Mouse (Mus musculus) heart, embryonic 16.5 days (tissue): ENCODE measurements around the gene Pgpep1l. TPM values are rescaled to one million over a fixed set of nuclear protein-coding genes. Genes with fewer than 3 reads are reported as not detected.

Experiments
- ATAC-seq: fragments of 200-750 bp; cut with Nextera tagmentation; replicated peaks from 2 replicates; pipeline ENCODE4 v1.8.0; 2017; ENCODE audit warnings: moderate number of reproducible peaks; ENCODE audit not compliant: insufficient read depth, low FRiP score; ENCODE audit errors: extremely low read depth
- H3K27ac ChIP-seq: fragments of 300-500 bp; sonication (generic); 2 replicates; pipeline ENCODE4 v1.5.1; 2014; ENCODE audit warnings: mild to moderate bottlenecking, low read length, control low read depth, moderate library complexity
- H3K27me3 ChIP-seq: fragments of 300-500 bp; sonication (generic); 2 replicates; pipeline ENCODE4 v1.6.1; 2014; ENCODE audit warnings: low read length, mixed read lengths; ENCODE audit not compliant: control insufficient read depth, insufficient read depth
- H3K36me3 ChIP-seq: fragments of 300-500 bp; sonication (generic); 2 replicates; pipeline ENCODE4 v1.6.1; 2014; ENCODE audit not compliant: control insufficient read depth, insufficient read depth
- H3K4me1 ChIP-seq: fragments of 300-500 bp; sonication (generic); 2 replicates; pipeline ENCODE4 v1.6.1; 2014; ENCODE audit warnings: low read length, mixed read lengths; ENCODE audit not compliant: control insufficient read depth, insufficient read depth
- H3K4me2 ChIP-seq: fragments of 300-500 bp; sonication (generic); 2 replicates; pipeline ENCODE4 v1.6.1; 2014; ENCODE audit warnings: low read depth, mild to moderate bottlenecking, control low read depth, low read length
- H3K4me3 ChIP-seq: fragments of 300-500 bp; sonication (generic); 2 replicates; pipeline ENCODE4 v1.5.1; 2014; ENCODE audit warnings: mild to moderate bottlenecking, control low read depth, low read length
- H3K9ac ChIP-seq: fragments of 300-500 bp; sonication (generic); 2 replicates; pipeline ENCODE4 v1.6.1; 2014; ENCODE audit warnings: low read length, control low read depth
- H3K9me3 ChIP-seq: fragments of 300-500 bp; sonication (generic); replicated peaks from 2 replicates; pipeline ENCODE4 v1.6.1; 2016; ENCODE audit warnings: low read length; ENCODE audit not compliant: control insufficient read depth
- WGBS: fragments of 180-500 bp; shearing (Covaris S2); extraction: QIAGEN DNeasy Blood & Tissue Kit; methylation state at CpG from one replicate; pipeline ENCODE4 v1.1.7; 2014; 5-methylcytosine and 5-hydroxymethylcytosine counted together
- polyA plus RNA-seq: library from polyadenylated mRNA; unstranded; fragments of >200 nt; fragmentation: Nextera tagmentation; extraction: Ambion mirVana; gene quantifications from 2 replicates; pipeline ENCODE4 v1.2.1, GENCODE M21; 2015

Gene Pgpep1l
- polyA plus RNA-seq, 1 experiment from 2014 or later, result 0.71 TPM

DNA sequence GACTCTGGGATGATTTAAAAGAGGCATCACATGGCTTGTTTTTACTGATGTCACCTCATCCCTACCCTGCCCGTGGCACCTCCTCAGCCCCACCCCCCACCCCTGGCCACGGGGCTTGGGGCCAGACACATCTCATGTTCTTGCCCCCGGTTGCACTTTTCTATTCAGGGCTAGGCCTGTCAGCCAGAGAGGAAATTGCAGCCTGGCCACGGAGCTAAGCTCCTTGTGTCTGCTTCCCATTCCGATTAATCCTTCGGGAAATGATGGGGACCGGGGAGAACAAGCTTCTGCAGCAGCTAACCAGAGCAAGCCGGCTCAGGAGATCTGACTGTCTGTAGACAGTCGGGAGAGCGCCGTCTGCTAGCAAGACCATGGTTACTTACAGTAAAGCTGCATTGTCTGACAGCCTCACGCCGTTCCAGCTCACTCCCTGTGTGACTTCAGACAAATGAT lies 40.7 kb downstream of the Pgpep1l start:
- no peak overlapping the region for H3K4me2 ChIP-seq
- WGBS, result 49% methylated on average over 13 of the region's 13 CpGs
- H3K4me1 ChIP-seq, result peaks cover 8% of the 10 kb centered on the region
- no peaks in the 10 kb centered on the region for H3K9me3 ChIP-seq
- H3K4me3 ChIP-seq, result no peak overlapping the region
- H3K27ac ChIP-seq, result peak overlapping the region; percentile 51
- peaks cover 17% of the 10 kb centered on the region for H3K36me3 ChIP-seq
- 0 out of 2 replicates have a peak, but pooled peaks have one; percentile 15 for ATAC-seq
- no peak overlapping the region for H3K9ac ChIP-seq
- H3K27me3 ChIP-seq, result no peaks in the 10 kb centered on the region

DNA sequence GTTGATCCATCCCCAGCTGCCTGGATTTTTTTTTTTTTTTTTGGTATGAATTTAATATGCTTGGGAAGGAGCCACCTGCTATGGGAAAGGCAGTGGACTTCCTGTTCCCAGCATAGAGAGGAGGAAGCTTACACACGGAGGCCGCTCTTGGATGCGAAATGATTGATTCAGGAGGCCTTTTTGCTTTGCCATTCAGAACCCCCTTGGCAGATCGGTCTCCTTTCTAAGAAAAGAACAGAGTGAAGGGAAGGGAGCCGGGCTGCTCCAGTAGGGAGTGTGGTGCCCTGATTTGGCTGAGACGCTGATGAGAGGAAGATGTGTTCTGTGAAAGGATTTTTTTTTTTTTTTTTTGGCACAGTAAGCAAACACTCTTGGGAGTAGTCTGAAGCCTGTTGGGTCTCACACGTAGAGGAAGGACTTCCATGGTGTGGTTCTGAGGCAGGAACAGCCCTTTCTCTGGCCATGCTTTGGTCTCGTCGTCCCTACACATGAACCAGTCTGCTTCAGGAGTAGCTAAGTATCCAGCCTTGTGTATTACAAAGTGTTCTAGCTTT lies 42.3 kb downstream of the Pgpep1l start:
- H3K4me1 ChIP-seq, result peaks cover 7% of the 10 kb centered on the region
- no peaks in the 10 kb centered on the region for H3K27me3 ChIP-seq
- 70% methylated on average over 9 of the region's 9 CpGs for whole genome bisulfite sequencing
- H3K4me3 ChIP-seq, result no peak overlapping the region
- 0 out of 2 replicates have a peak overlapping the region, but pooled peaks have one; percentile 28 for H3K27ac ChIP-seq
- peaks cover 22% of the 10 kb centered on the region for H3K36me3 ChIP-seq
- no peak overlapping the region for H3K4me2 ChIP-seq
- no peak for ATAC-seq
- H3K9me3 ChIP-seq, result no peaks in the 10 kb centered on the region
- no peak overlapping the region for H3K9ac ChIP-seq

DNA sequence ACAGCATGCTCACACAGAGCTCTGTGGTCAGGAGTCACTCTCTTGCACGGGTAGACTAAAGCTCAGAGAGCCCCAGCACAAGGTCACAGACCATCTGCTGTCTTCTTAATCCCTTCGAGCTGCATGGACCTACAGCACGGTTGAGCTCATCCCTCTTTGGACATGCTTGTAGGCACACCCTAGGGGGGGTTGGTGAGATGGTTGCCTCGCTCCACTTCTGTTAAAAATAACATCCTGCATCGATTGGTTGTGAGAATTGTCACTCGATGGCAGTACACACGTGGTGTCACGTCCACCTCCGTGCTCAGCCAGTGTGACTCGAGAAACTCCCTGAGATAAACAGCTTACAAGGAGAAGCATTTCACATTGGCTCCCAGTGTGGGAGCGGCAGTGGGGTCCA lies 45.2 kb downstream of the Pgpep1l start:
- H3K9me3 ChIP-seq, result no peaks in the 10 kb centered on the region
- no peak overlapping the region for H3K27ac ChIP-seq
- H3K36me3 ChIP-seq, result peaks cover 36% of the 10 kb centered on the region
- no peaks in the 10 kb centered on the region for H3K4me1 ChIP-seq
- H3K9ac ChIP-seq, result no peak overlapping the region
- 81% methylated on average over 11 of the region's 11 CpGs for WGBS
- no peak for ATAC-seq
- no peak overlapping the region for H3K4me3 ChIP-seq
- H3K27me3 ChIP-seq, result no peaks in the 10 kb centered on the region
- no peak overlapping the region for H3K4me2 ChIP-seq

DNA sequence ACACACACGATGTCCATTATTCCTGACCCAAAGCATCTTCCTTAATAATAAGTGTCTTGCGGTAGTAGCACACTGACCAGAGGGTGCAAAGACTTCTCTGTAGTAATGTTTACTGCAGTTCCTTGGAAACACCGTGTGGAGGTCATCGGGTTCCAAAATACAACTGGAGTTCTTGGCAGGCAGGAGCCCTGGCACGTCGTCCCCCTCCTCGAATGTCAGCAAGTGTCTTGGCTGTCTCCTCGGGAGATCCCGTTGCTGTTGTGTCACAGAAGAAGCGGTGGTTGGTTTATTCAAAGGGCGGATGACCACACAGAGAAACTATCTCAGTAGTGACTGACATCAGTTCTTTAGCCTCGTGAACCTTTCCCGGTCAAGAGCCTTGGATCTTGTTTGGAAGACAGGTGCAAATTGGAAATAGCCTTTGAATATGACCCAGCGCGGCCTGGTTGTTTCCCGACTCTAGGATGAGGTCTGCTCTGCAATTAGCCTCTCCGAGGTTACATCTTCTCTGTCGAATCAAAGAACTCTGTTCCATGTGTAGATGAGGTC lies 48.4 kb downstream of the Pgpep1l start:
- WGBS, result 83% methylated on average over 18 of the region's 18 CpGs
- H3K9ac ChIP-seq, result no peak overlapping the region
- no peak overlapping the region for H3K4me3 ChIP-seq
- H3K36me3 ChIP-seq, result peaks cover 47% of the 10 kb centered on the region
- no peak for ATAC-seq
- H3K27ac ChIP-seq, result no peak overlapping the region
- H3K9me3 ChIP-seq, result no peaks in the 10 kb centered on the region
- no peaks in the 10 kb centered on the region for H3K27me3 ChIP-seq
- H3K4me2 ChIP-seq, result no peak overlapping the region
- no peaks in the 10 kb centered on the region for H3K4me1 ChIP-seq

DNA sequence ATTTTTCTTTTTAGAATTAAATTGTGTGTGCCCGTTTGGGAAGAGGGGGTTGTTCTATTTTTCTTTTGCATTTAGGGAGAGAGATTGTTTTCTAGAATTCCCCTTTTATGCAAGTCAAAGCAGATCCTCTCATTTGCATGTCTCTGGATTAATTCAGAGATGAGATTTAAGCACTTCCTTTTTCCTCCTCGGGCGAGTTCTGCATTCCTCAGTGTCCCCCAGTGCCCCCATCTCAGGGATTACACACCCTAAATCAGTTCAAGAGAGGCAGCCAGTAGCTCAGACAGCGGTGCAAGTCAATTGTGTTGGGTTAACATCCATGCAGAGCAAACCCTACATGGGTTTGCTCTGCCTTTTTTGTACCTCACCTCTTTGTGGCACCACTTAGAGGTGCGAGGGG lies 50.2 kb downstream of the Pgpep1l start:
- H3K27ac ChIP-seq, result no peak overlapping the region
- no peak overlapping the region for H3K9ac ChIP-seq
- H3K4me1 ChIP-seq, result peaks cover 4% of the 10 kb centered on the region; the same call in 1 of the 2 replicates
- 81% methylated on average over 5 of the region's 5 CpGs for WGBS
- H3K4me2 ChIP-seq, result no peak overlapping the region
- no peaks in the 10 kb centered on the region for H3K9me3 ChIP-seq
- peaks cover 49% of the 10 kb centered on the region for H3K36me3 ChIP-seq
- no peak for ATAC-seq
- H3K4me3 ChIP-seq, result no peak overlapping the region
- H3K27me3 ChIP-seq, result no peaks in the 10 kb centered on the region

DNA sequence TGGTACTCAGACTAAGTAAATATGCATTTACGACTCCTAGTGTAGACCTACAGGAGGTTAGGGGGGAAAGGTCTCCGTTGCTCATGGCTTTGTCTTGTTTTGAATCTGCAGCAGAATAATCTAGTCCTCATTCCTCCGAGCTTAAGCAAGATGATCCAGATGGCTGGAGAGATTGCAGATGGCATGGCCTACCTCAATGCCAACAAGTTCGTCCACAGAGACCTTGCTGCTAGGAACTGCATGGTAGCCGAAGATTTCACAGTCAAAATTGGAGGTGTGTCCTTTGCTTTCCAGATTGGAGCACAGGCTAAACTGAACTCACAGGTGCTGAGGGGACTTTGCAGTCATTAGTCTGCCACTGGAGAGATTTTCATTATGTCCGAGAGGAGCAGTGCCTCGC lies 52.1 kb downstream of the Pgpep1l start:
- Histone ChIP-seq H3K4me3 (no peak overlapping the region), H3K36me3 (peaks cover 50% of the 10 kb centered on the region), H3K27ac (no peak overlapping the region), H3K4me2 (no peak overlapping the region), H3K9ac (no peak overlapping the region), H3K27me3 (no peaks in the 10 kb centered on the region), H3K9me3 (no peaks in the 10 kb centered on the region), H3K4me1 (peaks cover 4% of the 10 kb centered on the region; the same call in 1 of the 2 replicates)
- 88% methylated on average over 7 of the region's 7 CpGs for WGBS
- no peak for ATAC-seq

DNA sequence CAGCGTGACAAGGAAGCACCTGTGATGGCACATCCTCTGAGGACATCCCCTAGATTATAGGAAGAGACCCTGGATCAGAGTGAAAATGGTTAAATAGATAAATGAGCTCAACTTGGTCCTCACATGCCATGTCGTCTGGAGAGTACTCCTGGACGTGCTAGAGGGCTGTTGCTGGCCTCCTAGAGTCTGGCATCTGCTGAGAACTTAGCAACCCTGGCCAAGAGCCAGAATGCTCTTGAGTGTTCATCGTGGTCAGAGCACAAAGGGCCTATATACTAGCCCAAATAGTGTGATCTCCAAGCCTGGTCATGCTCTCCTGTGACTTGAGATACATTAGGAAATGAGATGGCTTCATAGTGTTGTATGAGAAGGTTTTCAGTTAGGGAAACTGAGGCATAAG lies 53.6 kb downstream of the Pgpep1l start:
- Histone ChIP-seq H3K36me3 (peaks cover 46% of the 10 kb centered on the region), H3K4me3 (no peak overlapping the region), H3K4me2 (no peak overlapping the region), H3K9me3 (no peaks in the 10 kb centered on the region), H3K27me3 (no peaks in the 10 kb centered on the region), H3K9ac (no peak overlapping the region), H3K27ac (no peak overlapping the region), H3K4me1 (peaks cover 4% of the 10 kb centered on the region; the same call in 1 of the 2 replicates)
- ATAC-seq, result no peak
- WGBS, result 46% methylated on average over 4 of the region's 4 CpGs

DNA sequence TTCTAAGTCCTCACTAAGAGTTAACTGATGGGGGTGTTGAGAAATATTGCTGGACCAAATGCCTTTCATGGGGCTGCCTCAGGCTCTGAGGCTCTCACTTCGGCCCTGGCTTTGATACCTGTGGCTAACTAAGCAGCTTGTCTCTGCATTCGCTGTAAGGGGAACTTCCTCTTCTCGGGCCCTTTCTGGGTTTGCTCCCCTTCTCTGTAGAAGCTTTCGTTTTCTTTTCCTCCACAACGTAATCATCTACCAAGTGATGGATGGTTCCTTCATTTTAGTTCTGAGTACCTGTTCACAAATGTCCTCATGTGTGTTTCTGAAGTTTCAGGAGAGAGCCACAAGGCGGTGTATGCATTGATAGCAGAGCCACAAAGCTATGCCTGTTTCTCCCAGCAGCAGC lies 55.0 kb downstream of the Pgpep1l start:
- H3K4me3 ChIP-seq, result no peak overlapping the region
- H3K4me2 ChIP-seq, result no peak overlapping the region
- H3K9ac ChIP-seq, result no peak overlapping the region
- H3K27me3 ChIP-seq, result no peaks in the 10 kb centered on the region
- peaks cover 4% of the 10 kb centered on the region; the same call in 1 of the 2 replicates for H3K4me1 ChIP-seq
- H3K9me3 ChIP-seq, result no peaks in the 10 kb centered on the region
- WGBS, result 87% methylated on average over 6 of the region's 6 CpGs
- H3K36me3 ChIP-seq, result peaks cover 38% of the 10 kb centered on the region
- no peak overlapping the region for H3K27ac ChIP-seq
- no peak for ATAC-seq

DNA sequence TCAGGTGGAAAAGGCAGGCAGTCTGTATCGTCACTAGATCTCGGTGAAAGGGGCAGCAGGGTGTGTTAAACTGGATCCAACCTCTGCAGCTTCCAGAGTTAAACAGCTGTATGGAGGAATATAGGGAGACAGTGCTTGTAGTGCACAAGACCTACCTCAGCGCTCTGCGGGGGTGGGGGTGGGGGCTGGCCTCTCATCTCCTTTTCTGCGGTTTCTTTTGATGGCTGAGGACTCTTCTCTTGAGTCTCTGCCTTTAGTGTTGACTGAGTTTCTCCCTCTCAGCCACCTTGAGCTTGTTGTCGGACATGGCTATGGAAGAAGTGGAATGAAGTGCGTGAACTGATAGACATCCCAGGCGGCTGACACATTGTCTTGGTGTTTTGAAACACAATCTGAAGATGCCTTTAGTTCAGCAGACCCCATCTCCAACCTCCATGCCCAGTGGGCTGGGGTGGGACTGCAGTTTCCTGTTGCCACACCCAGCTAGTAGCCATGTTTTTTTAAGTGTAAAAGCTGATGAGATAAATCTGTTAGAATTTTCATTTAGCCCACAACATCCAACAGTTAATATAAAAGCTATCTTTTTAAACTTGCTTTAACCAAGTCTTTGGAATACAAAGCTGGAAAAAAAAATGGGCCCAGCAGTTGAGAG lies 58.1 kb downstream of the Pgpep1l start:
- no peak overlapping the region for H3K4me2 ChIP-seq
- H3K36me3 ChIP-seq, result peaks cover 43% of the 10 kb centered on the region
- peaks cover 7% of the 10 kb centered on the region for H3K4me1 ChIP-seq
- H3K27ac ChIP-seq, result no peak overlapping the region
- no peaks in the 10 kb centered on the region for H3K27me3 ChIP-seq
- H3K9me3 ChIP-seq, result no peaks in the 10 kb centered on the region
- H3K9ac ChIP-seq, result no peak overlapping the region
- H3K4me3 ChIP-seq, result no peak overlapping the region
- WGBS, result 82% methylated on average over 8 of the region's 8 CpGs
- ATAC-seq, result no peak
